Mouse (Mus musculus): ENCODE data around the gene Pmm2.

Gene Pmm2

DNA sequence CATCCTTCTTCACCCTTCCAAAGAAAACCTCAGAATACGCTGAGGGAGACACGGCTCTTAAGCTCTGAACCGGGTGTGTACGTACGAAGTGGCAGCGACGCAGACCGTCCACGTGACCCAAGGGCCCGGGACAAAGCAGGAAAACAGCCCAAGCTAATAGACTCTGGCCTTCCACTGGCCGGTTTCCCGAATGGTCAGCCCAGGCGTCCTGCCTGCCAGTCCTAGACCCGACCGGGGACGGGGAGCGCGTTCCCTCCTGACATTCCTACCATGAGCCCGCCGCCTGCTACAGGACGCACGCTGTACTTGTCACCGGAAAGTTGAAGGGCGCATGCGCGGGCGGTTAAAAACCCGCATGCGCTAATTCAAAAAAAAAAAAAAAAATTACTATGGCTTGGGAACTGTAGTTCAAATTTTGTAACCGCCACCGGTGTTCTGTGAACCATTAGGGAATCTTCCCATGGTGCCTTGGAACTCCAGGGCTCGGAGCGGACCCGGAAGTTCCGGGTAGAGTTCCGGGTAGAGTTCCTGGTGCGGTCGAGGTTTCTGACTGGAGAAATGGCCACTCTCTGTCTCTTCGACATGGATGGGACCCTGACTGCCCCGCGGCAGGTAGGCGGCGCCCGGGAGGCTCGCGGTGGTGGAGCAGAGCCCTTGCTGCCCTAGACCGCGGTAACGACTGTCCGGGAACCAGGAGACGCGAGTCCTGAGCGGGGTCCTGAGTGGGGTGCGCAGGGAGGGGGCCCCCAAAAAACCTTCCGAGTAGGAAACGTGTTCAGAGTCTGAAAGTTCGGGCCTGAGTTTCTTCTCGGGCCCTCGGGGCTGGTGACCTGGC is at the start of gene Pmm2, which contains the start of gene Tmem186:
Gene Pmm2, plus strand, starts transcription at position 458 of the 835 bp plus-strand sequence.
Gene Tmem186, minus strand, starts transcription at position 496 of the 835 bp plus-strand sequence.
- peak; percentile 79 to 83 for DNase-seq (ENCODE audit: low spot score in 2 of 2)

DNA sequence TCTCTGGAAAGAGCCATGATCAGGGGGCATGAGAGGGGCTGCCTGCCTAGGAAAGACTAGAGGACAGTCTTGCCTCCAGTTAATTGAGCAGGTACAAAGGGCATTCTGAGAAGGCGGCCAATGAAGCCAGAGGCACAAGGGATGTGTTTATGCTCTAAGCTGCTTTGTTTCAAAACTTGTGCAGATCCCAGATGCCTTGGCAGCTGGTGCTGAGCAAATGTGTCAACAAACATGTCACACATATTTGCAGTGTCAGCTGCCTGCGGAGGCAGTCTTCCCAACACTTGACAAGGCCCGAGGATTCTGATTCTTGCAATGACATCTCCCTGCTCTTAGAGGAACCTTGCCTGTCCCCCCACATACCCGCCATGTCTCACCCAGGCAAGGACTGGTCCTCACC is 42.1 kb upstream of the Pmm2 start:
- peak; percentile 33 to 44 for DNase-seq (ENCODE audit: low spot score in 2 of 2)

GRCm38 (mm10) chr16:8596336-8596735 is 41.1 kb upstream of the Pmm2 start:
- peak in 1 of 2 experiments; percentile 18 for DNase-seq (ENCODE audit: low spot score in 2 of 2)

DNA sequence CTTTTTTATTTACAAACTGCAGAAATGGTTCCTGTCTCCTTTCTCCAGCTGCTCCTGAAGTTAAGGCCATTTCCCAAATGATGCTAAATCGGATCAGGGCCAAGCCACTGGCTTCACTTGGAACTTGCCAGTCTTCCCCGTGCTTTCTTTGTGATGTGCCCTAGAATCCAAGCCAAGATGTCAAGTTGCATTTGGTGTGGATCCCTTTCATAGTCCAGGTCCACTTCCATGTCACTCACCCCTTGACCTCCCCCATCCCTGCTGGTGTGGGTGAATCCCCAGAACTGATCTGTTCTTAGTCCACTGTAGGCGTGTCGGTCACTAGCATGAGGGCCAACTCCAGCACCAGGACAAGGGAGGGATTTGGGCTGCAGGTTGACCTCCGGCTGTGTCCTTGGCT is 40.0 kb upstream of the Pmm2 start:
- no peak for DNase-seq (ENCODE audit: low spot score in 2 of 2)

GRCm38 (mm10) chr16:8603789-8604188 is 33.7 kb upstream of the Pmm2 start:
- DNase-seq (ENCODE audit: low spot score in 2 of 2), result no peak

DNA sequence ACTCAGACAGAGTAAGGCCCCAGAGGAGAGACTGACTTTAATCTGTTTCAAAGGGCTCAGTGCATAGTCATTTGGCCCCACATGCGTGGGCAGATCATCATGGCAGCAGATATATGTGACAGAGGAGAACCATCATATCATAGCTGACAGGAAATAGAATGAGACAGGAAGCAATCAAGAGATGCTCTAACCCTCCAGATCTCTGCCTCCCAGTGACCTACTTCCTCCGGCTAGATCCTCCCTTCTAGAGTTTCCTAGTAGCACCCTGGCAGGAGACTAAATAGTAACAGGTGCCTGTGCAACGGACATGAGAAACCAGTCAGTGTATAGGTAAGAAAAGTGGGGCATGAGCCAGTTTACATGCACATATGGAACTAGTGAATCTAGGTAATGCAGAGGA is 27.1 kb upstream of the Pmm2 start:
- DNase-seq (ENCODE audit: low spot score in 2 of 2), result no peak

DNA sequence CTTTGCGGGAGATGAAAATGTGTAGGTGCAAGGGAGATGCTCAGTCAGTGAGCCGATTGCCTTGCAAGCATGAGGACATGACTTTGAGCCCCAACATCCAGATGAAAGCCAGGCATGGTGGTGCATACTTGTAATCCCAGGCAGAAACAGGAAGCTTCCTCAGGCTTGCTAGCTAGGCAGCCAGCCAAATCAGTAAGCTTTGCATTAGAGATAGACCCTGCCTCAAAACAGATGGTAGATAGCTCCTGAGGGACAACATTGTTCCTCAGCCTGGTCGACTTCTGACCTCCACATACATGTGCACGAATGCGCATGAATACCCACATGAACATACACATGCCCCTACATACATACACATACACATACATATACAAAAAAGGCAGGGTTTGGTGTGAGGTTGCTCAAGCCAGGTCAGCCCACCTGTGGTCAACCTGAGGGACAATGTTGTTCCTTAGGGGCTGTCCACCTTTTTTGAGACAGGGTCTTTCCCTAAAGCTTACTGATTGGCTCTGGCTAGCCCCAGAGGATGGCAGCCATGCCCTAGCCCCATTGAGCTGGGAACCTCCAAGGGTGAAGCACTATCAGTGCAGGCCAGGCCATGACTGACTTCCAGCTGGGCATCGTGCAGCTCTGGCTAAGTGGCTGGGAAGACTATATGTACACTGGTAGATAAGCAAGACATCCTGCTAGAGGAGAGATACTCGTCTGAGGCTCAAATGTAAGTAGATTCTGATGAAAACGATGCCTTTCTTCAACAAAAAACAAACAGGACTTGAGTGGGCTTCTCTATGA is 25.1 kb upstream of the Pmm2 start:
- DNase-seq (ENCODE audit: low spot score in 2 of 2), result no peak

- no peak for DNase-seq (ENCODE audit: low spot score in 2 of 2)
These were observed 24.4 kb upstream of the Pmm2 start for GRCm38 (mm10) chr16:8613039-8613438.

GRCm38 (mm10) chr16:8613447-8613846 is 24.0 kb upstream of the Pmm2 start:
- no peak for DNase-seq (ENCODE audit: low spot score in 2 of 2)

GRCm38 (mm10) chr16:8619659-8620314 is 17.7 kb upstream of the Pmm2 start:
- DNase-seq (ENCODE audit: low spot score in 2 of 2), result no peak

DNA sequence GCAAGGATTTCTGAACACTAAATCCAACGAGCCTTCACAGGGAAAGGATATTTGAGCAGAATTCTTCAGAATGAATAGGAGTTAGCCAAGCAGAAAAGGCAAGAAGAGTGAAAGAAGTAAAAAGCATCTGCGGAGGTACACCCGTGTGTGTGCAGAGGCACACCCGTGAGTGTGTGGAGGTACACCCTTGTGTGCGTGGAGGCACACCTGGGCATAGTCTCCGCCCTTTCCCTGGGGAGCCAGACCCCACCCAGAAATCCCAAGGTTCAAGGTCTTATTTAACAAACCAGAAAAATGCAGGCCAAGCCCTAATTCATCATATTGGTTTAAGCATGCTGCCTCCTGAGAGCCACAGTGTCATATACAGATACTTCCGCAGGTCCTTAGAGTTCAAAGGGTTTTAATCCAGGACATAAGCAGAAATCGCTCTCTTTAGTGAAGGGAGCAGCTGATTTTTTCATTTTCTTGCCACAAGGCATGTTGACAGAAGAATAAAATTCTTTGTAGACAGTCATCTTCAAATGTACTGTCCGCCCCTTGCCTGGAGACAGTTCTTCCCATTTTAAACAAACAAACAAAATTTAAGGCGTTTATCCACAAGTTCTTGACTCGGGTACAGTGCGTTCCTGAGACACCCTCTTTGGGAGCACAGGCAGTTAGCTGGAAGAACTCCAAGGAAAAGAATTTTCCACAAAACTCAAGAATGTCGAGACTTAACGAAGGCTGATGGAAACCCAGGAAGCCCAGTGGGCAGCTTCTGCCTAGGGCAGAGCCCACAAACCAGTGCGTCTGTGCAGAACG is 17.0 kb upstream of the Pmm2 start:
- DNase-seq (ENCODE audit: low spot score in 2 of 2), result no peak

- no peak for DNase-seq (ENCODE audit: low spot score in 2 of 2)
These were observed 7.1 kb upstream of the Pmm2 start for GRCm38 (mm10) chr16:8630419-8630818.

GRCm38 (mm10) chr16:8631428-8631827 is 6.0 kb upstream of the Pmm2 start:
- no peak for DNase-seq (ENCODE audit: low spot score in 2 of 2)

DNA sequence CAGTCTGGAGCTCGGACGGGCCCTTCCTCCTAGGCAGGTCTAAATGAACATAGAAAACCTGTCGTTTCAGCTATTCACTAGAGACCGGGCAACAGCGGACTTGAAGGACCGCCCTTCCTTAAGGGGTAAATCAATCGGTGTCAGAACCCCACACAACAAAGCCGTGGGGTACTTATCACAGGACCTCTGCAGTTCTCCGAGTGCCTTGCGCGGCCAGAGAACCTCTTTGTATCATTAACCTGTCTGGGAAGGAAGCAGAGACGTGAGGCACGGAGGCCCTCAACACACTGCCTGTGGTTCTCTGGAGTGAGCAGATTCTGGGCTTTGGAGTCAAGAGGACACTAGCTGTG is 632 bp upstream of the Pmm2 start:
- no peak for DNase-seq (ENCODE audit: low spot score in 2 of 2)

DNA sequence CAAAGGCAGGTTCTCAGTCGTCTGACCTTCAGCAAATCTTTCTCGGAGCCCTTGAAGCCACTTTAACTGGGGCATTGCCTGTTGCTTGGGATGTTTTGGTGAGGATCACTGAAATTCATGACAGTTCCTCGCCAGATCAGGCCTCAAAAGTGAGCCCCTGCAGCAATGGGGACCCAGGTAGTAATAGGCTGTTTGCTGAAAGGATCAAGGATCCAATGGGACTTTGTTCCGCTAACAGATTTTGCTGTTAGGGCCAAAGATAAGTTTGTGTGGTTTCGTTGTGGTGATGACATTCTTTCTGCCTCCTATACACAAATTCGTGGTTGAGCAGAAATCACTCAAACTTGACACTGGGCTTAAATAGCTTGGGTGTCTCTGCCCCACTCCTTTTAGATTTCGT is 657 bp downstream of the Pmm2 start:
- no peak for DNase-seq (ENCODE audit: low spot score in 2 of 2)

- no peak for DNase-seq (ENCODE audit: low spot score in 2 of 2)
These were observed 2.2 kb downstream of the Pmm2 start for GRCm38 (mm10) chr16:8639466-8640191.

- no peak for DNase-seq (ENCODE audit: low spot score in 2 of 2)
These were observed 6.4 kb downstream of the Pmm2 start for GRCm38 (mm10) chr16:8643855-8644254.

DNA sequence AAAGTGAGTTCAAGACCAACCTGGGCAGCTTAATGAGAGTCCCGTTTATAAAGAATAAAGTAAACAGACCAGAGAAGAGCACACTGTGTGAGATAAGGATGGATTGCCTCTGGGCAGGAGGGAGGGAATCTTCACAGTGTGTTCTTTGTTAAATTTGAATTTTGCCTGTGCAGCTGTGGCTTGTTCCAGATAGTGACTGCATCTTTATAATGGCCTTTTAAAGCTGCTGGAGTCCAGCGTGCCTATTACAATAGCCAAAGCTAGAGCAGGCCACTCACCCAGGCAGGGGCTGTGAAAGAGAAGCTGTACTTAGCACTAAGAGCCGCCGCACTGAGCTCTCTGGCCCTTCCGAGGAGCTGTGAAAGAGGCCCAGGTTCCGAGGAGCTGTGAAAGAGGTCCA is 8.1 kb downstream of the Pmm2 start:
- DNase-seq (ENCODE audit: low spot score in 2 of 2), result no peak

DNA sequence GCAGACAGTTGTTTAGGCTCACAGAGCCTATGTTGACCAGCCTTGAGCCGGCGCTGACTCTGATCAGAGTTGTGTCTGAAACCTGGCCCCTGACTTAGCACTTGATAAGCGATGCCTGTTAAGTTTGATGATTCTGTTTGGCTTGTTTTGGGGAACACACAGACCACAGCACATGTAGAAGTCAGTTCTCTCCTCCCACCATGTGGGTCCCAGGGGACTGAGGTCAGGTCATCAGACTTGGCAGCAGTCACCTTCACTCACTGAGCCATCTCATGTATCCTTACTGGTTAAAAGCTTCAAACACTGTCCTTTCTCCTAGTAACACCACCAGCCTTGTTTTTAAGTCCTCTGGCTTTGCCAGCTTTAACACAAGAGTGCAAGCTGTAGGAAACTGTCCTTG is 12.5 kb downstream of the Pmm2 start:
- DNase-seq (ENCODE audit: low spot score in 2 of 2), result no peak

- DNase-seq (ENCODE audit: low spot score in 2 of 2), result no peak
These were observed 17.6 kb downstream of the Pmm2 start for GRCm38 (mm10) chr16:8655108-8655507.

GRCm38 (mm10) chr16:8655599-8655998 is 18.1 kb downstream of the Pmm2 start:
- DNase-seq (ENCODE audit: low spot score in 2 of 2), result no peak

Measured in frontal cortex, postnatal 14 days (tissue).